Mouse (Mus musculus): ENCODE results near the gene Hdgfl2. TPM values are rescaled to one million over a fixed set of nuclear protein-coding genes. Genes with fewer than 3 reads are reported as not detected.

The Hdgfl2 gene
- total and polyA plus RNA-seq, 3 experiments: 35.3 to 93.6 (median 68.9) TPM

DNA sequence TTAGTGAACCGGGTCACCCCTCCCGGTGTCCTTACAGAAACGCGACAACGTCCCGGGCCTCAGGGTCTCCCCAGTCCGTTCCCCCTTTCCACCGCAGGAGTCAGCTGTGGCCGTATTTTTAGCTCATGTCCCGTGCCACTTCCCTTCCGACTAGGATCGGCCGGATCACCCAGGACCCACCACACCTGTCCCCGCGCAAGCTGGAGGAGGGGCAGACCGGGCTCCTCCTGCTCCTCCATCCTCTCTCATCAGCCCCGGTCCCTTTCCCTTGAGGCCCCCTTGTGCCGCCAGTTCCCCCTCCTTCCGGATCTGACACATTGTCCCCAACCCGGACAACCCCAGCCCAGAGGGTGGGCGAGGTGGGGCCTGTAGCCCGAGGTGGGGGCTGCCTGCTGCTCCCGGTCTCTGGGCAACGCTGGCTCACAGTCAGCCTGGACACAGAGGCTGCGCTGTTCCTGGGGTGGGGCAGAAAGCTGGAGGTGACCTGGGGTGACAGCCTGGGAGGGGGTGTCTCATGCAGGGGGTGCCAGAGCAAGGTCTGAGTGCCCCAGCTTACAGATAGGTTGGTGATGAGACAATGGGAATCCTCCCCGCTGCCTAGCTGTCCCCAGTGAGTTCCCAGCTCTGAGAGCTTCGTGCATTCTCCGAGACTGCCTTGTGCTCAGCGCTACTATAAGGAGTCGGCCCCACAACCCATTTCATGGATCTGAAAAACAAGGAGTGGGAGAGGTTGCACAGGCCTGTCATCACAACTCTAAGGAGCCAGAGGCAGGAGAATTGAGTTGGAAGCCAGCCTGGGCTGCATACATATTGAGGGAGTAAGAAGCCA, 69.6 kb downstream of the Hdgfl2 start:
- Histone ChIP-seq H3K36me3 (replicated peaks in 1 of 2; ENCODE audit: control insufficient read depth in 1 of 2, insufficient read depth in 1 of 2, low read length in 1 of 2) (no peaks in the 10 kb centered on the region), H3K4me2 (ENCODE audit: insufficient read depth, low read depth, poor library complexity, severe bottlenecking) (no peak overlapping the region), H3K27me3 (replicated peaks) (peaks cover 95% of the 10 kb centered on the region), H3K9me3 (replicated peaks; ENCODE audit: low read length) (no peaks in the 10 kb centered on the region), H3K79me2 (replicated peaks; ENCODE audit: control insufficient read depth, extremely low read depth, insufficient read depth, poor library complexity, severe bottlenecking) (no peaks in the 10 kb centered on the region), H3K4me3 (replicated peaks in 1 of 3; ENCODE audit: low read depth in 2 of 3, low read length in 2 of 3, poor library complexity in 1 of 3) (no peak overlapping the region), H3K4me1 (ENCODE audit: control insufficient read depth in 1 of 2, insufficient read depth in 2 of 2) (peaks cover 30 to 65% of the 10 kb centered on the region in 2 experiments), H3K27ac (ENCODE audit: insufficient read depth, low read depth) (no peak overlapping the region), H3K9ac (ENCODE audit: insufficient read depth, low read depth) (no peak overlapping the region)
- dilution Hi-C loops (cut with MboI; ENCODE audit: extremely low pct_ligation_motif_present, extremely low pct_unique_long_range_greater_than_20kb, low sequenced_read_pairs) (no loop called here), in situ Hi-C loops (cut with MboI; ENCODE audit: low pct_ligation_motif_present, low pct_unique_long_range_greater_than_20kb, low sequenced_read_pairs) (no loop called here)
- TF ChIP-seq JUND (conservative IDR thresholded peaks at IDR 0.05; ENCODE audit: low read depth, low read length) (no peak), NELFE (IDR thresholded peaks at IDR 0.05; ENCODE audit: low read depth, low read length) (no peak), SMC3 (IDR thresholded peaks at IDR 0.05; ENCODE audit: low read depth, low read length) (no peak), CHD1 (IDR thresholded peaks at IDR 0.05; ENCODE audit: low read depth, low read length) (no peak), ZMIZ1 (IDR thresholded peaks at IDR 0.05; ENCODE audit: low read depth, low read length) (no peak), USF2 (conservative IDR thresholded peaks at IDR 0.05; ENCODE audit: low read depth, low read length) (no peak), ETS1 (conservative IDR thresholded peaks at IDR 0.05; ENCODE audit: low read depth, low read length) (no peak), RCOR1 (conservative IDR thresholded peaks at IDR 0.05; ENCODE audit: low read depth, low read length) (no peak), PAX5 (IDR thresholded peaks at IDR 0.05; ENCODE audit: low read length) (no peak), TBP (conservative IDR thresholded peaks at IDR 0.05; ENCODE audit: low read depth, low read length) (no peak), GABPA (IDR thresholded peaks at IDR 0.05; ENCODE audit: insufficient replicate concordance, low read depth, low read length) (no peak)
- no peak for DNase-seq (ENCODE audit: extremely low read depth)

DNA sequence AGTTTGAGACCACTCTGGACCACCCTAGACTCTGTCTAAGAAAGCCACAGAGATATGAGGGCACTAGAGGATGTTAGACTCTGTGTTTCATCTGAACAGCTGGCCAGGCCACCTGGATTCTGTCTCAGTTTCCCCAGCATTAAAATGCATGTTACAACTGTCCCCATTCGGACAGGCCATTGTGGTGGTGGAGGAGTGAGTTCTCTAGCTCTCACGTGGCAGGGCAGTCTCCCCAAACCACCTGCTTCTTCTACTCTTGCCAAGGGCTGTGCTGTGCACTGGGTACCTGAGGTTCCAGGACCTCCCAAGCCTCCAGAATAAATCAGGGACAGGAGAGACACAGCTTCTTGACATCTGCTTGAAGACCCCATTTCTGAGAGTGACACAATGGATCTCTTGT, 70.5 kb downstream of the Hdgfl2 start:
- Histone ChIP-seq H3K4me2 (ENCODE audit: insufficient read depth, low read depth, poor library complexity, severe bottlenecking) (no peak overlapping the region), H3K9ac (ENCODE audit: insufficient read depth, low read depth) (no peak overlapping the region), H3K27ac (ENCODE audit: insufficient read depth, low read depth) (no peak overlapping the region), H3K4me3 (replicated peaks in 1 of 3; ENCODE audit: low read depth in 2 of 3, low read length in 2 of 3, poor library complexity in 1 of 3) (no peak overlapping the region), H3K36me3 (replicated peaks in 1 of 2; ENCODE audit: control insufficient read depth in 1 of 2, insufficient read depth in 1 of 2, low read length in 1 of 2) (no peaks in the 10 kb centered on the region), H3K79me2 (replicated peaks; ENCODE audit: control insufficient read depth, extremely low read depth, insufficient read depth, poor library complexity, severe bottlenecking) (no peaks in the 10 kb centered on the region), H3K4me1 (ENCODE audit: control insufficient read depth in 1 of 2, insufficient read depth in 2 of 2) (peaks cover 28 to 56% of the 10 kb centered on the region in 2 experiments), H3K27me3 (replicated peaks) (peaks cover 95% of the 10 kb centered on the region), H3K9me3 (replicated peaks; ENCODE audit: low read length) (no peaks in the 10 kb centered on the region)
- dilution Hi-C loops (cut with MboI; ENCODE audit: extremely low pct_ligation_motif_present, extremely low pct_unique_long_range_greater_than_20kb, low sequenced_read_pairs) (no loop called here), in situ Hi-C loops (cut with MboI; ENCODE audit: low pct_ligation_motif_present, low pct_unique_long_range_greater_than_20kb, low sequenced_read_pairs) (no loop called here)
- no peak for DNase-seq (ENCODE audit: extremely low read depth)
- TF ChIP-seq MXI1 (IDR thresholded peaks at IDR 0.05; ENCODE audit: low read depth, low read length): no peak
- TF ChIP-seq ZMIZ1 (IDR thresholded peaks at IDR 0.05; ENCODE audit: low read depth, low read length): no peak
- peak; percentile 58 for TF ChIP-seq BHLHE40 (IDR thresholded peaks at IDR 0.05; ENCODE audit: low read depth, low read length)
- TF ChIP-seq TCF12 (IDR thresholded peaks at IDR 0.05; ENCODE audit: low read depth, low read length): peak; percentile 53; the same call in 1 of the 2 replicates

Other genes starting within 250 kb of the Hdgfl2 start
Only the 20 nearest of the 25 such genes appear.
- gene Zfp959, start 187.5 kb upstream of the Hdgfl2 start, total RNA-seq (2012; rRNA removed): 7.7 and 9.6 TPM in 2 replicates
- 21.4 and 24.5 TPM in 2 replicates for gene Zfp959, start 187.5 kb upstream of the Hdgfl2 start, total RNA-seq (2014; rRNA removed)
- 7.8 and 8.0 TPM in 2 replicates for gene Zfp959, start 187.5 kb upstream of the Hdgfl2 start, polyA plus RNA-seq (2012; ENCODE audit: insufficient read length, low read depth)
- 6.1 and 6.5 TPM in 2 replicates for gene Zfp119b, start 130.1 kb upstream of the Hdgfl2 start, total RNA-seq (2012; rRNA removed)
- 13.6 and 18.0 TPM in 2 replicates for gene Zfp119b, start 130.1 kb upstream of the Hdgfl2 start, total RNA-seq (2014; rRNA removed)
- 3.1 and 3.9 TPM in 2 replicates for gene Zfp119b, start 130.1 kb upstream of the Hdgfl2 start, polyA plus RNA-seq (2012; ENCODE audit: insufficient read length, low read depth)
- gene Ebi3, start 127.0 kb upstream of the Hdgfl2 start, total RNA-seq (2012; rRNA removed): 102 and 207 TPM in 2 replicates
- 55.0 and 60.3 TPM in 2 replicates for gene Ebi3, start 127.0 kb upstream of the Hdgfl2 start, total RNA-seq (2014; rRNA removed)
- 87.6 and 105 TPM in 2 replicates for gene Ebi3, start 127.0 kb upstream of the Hdgfl2 start, polyA plus RNA-seq (2012; ENCODE audit: insufficient read length, low read depth)
- gene Yju2, start 120.5 kb upstream of the Hdgfl2 start, total RNA-seq (2012; rRNA removed): 10.1 and 10.7 TPM in 2 replicates
- gene Yju2, start 120.5 kb upstream of the Hdgfl2 start, total RNA-seq (2014; rRNA removed): 11.2 and 12.9 TPM in 2 replicates
- 14.4 and 15.8 TPM in 2 replicates for gene Yju2, start 120.5 kb upstream of the Hdgfl2 start, polyA plus RNA-seq (2012; ENCODE audit: insufficient read length, low read depth)
- gene Shd, start 109.2 kb upstream of the Hdgfl2 start, total RNA-seq (2012; rRNA removed): 0.21 and 0.47 TPM in 2 replicates
- 0.46 TPM in 1 of 2 replicates, not detected in the other for gene Shd, start 109.2 kb upstream of the Hdgfl2 start, total RNA-seq (2014; rRNA removed)
- 0.85 and 0.87 TPM in 2 replicates for gene Shd, start 109.2 kb upstream of the Hdgfl2 start, polyA plus RNA-seq (2012; ENCODE audit: insufficient read length, low read depth)
- gene Fsd1, start 93.1 kb upstream of the Hdgfl2 start, total RNA-seq (2012; rRNA removed): 0.21 and 0.50 TPM in 2 replicates
- gene Fsd1, start 93.1 kb upstream of the Hdgfl2 start, total RNA-seq (2014; rRNA removed): not detected in 2 replicates
- gene Fsd1, start 93.1 kb upstream of the Hdgfl2 start, polyA plus RNA-seq (2012; ENCODE audit: insufficient read length, low read depth): not detected in 2 replicates
- gene Stap2, start 74.0 kb upstream of the Hdgfl2 start, total RNA-seq (2012; rRNA removed): 2.2 and 3.2 TPM in 2 replicates
- gene Stap2, start 74.0 kb upstream of the Hdgfl2 start, total RNA-seq (2014; rRNA removed): 0.41 and 0.52 TPM in 2 replicates
- 0.51 and 0.91 TPM in 2 replicates for gene Stap2, start 74.0 kb upstream of the Hdgfl2 start, polyA plus RNA-seq (2012; ENCODE audit: insufficient read length, low read depth)
- 38.9 and 55.1 TPM in 2 replicates for gene Mpnd, start 73.9 kb upstream of the Hdgfl2 start, total RNA-seq (2012; rRNA removed)
- gene Mpnd, start 73.9 kb upstream of the Hdgfl2 start, total RNA-seq (2014; rRNA removed): 23.4 and 24.5 TPM in 2 replicates
- 25.3 and 26.8 TPM in 2 replicates for gene Mpnd, start 73.9 kb upstream of the Hdgfl2 start, polyA plus RNA-seq (2012; ENCODE audit: insufficient read length, low read depth)
- 29.3 and 33.5 TPM in 2 replicates for gene Sh3gl1, start 43.0 kb upstream of the Hdgfl2 start, total RNA-seq (2012; rRNA removed)
- 38.0 and 39.4 TPM in 2 replicates for gene Sh3gl1, start 43.0 kb upstream of the Hdgfl2 start, total RNA-seq (2014; rRNA removed)
- 32.1 and 39.0 TPM in 2 replicates for gene Sh3gl1, start 43.0 kb upstream of the Hdgfl2 start, polyA plus RNA-seq (2012; ENCODE audit: insufficient read length, low read depth)
- 39.3 and 55.0 TPM in 2 replicates for gene Chaf1a, start 39.2 kb upstream of the Hdgfl2 start, total RNA-seq (2012; rRNA removed)
- gene Chaf1a, start 39.2 kb upstream of the Hdgfl2 start, total RNA-seq (2014; rRNA removed): 18.4 and 18.6 TPM in 2 replicates
- 97.1 and 135 TPM in 2 replicates for gene Chaf1a, start 39.2 kb upstream of the Hdgfl2 start, polyA plus RNA-seq (2012; ENCODE audit: insufficient read length, low read depth)
- gene Ubxn6, start 4.6 kb upstream of the Hdgfl2 start, total RNA-seq (2012; rRNA removed): 26.8 and 27.8 TPM in 2 replicates
- 23.9 and 29.1 TPM in 2 replicates for gene Ubxn6, start 4.6 kb upstream of the Hdgfl2 start, total RNA-seq (2014; rRNA removed)
- gene Ubxn6, start 4.6 kb upstream of the Hdgfl2 start, polyA plus RNA-seq (2012; ENCODE audit: insufficient read length, low read depth): 24.6 and 26.9 TPM in 2 replicates
- gene Plin4, start 30.2 kb downstream of the Hdgfl2 start, total RNA-seq (2012; rRNA removed): 0.04 TPM in 2 replicates
- gene Plin4, start 30.2 kb downstream of the Hdgfl2 start, total RNA-seq (2014; rRNA removed): not detected in 2 replicates
- gene Plin4, start 30.2 kb downstream of the Hdgfl2 start, polyA plus RNA-seq (2012; ENCODE audit: insufficient read length, low read depth): 0.04 TPM in 1 of 2 replicates, not detected in the other
- 0.04 TPM in 1 of 2 replicates, not detected in the other for gene Plin5, start 38.0 kb downstream of the Hdgfl2 start, total RNA-seq (2012; rRNA removed)
- not detected in 2 replicates for gene Plin5, start 38.0 kb downstream of the Hdgfl2 start, total RNA-seq (2014; rRNA removed)
- gene Plin5, start 38.0 kb downstream of the Hdgfl2 start, polyA plus RNA-seq (2012; ENCODE audit: insufficient read length, low read depth): not detected in 2 replicates
- not detected in 2 replicates for gene Lrg1, start 42.4 kb downstream of the Hdgfl2 start, total RNA-seq (2012; rRNA removed)
- gene Lrg1, start 42.4 kb downstream of the Hdgfl2 start, total RNA-seq (2014; rRNA removed): not detected in 2 replicates
- gene Lrg1, start 42.4 kb downstream of the Hdgfl2 start, polyA plus RNA-seq (2012; ENCODE audit: insufficient read length, low read depth): not detected in 2 replicates
- 1.5 and 2.2 TPM in 2 replicates for gene Sema6b, start 60.7 kb downstream of the Hdgfl2 start, total RNA-seq (2012; rRNA removed)
- gene Sema6b, start 60.7 kb downstream of the Hdgfl2 start, total RNA-seq (2014; rRNA removed): 0.71 and 0.78 TPM in 2 replicates
- 1.3 TPM in 2 replicates for gene Sema6b, start 60.7 kb downstream of the Hdgfl2 start, polyA plus RNA-seq (2012; ENCODE audit: insufficient read length, low read depth)
- 1.9 and 2.4 TPM in 2 replicates for gene Tnfaip8l1, start 82.8 kb downstream of the Hdgfl2 start, total RNA-seq (2012; rRNA removed)
- 2.0 and 2.6 TPM in 2 replicates for gene Tnfaip8l1, start 82.8 kb downstream of the Hdgfl2 start, total RNA-seq (2014; rRNA removed)
- 1.6 and 1.9 TPM in 2 replicates for gene Tnfaip8l1, start 82.8 kb downstream of the Hdgfl2 start, polyA plus RNA-seq (2012; ENCODE audit: insufficient read length, low read depth)
- gene Mydgf, start 104.3 kb downstream of the Hdgfl2 start, total RNA-seq (2012; rRNA removed): 101 and 106 TPM in 2 replicates
- gene Mydgf, start 104.3 kb downstream of the Hdgfl2 start, total RNA-seq (2014; rRNA removed): 85.0 and 85.5 TPM in 2 replicates
- gene Mydgf, start 104.3 kb downstream of the Hdgfl2 start, polyA plus RNA-seq (2012; ENCODE audit: insufficient read length, low read depth): 61.1 and 76.0 TPM in 2 replicates
- gene Dpp9, start 139.3 kb downstream of the Hdgfl2 start, total RNA-seq (2012; rRNA removed): 23.0 and 23.5 TPM in 2 replicates
- gene Dpp9, start 139.3 kb downstream of the Hdgfl2 start, total RNA-seq (2014; rRNA removed): 13.5 and 13.8 TPM in 2 replicates
- 34.9 and 37.9 TPM in 2 replicates for gene Dpp9, start 139.3 kb downstream of the Hdgfl2 start, polyA plus RNA-seq (2012; ENCODE audit: insufficient read length, low read depth)
- gene Fem1a, start 177.2 kb downstream of the Hdgfl2 start, total RNA-seq (2012; rRNA removed): 26.0 and 28.0 TPM in 2 replicates
- 14.9 and 17.5 TPM in 2 replicates for gene Fem1a, start 177.2 kb downstream of the Hdgfl2 start, total RNA-seq (2014; rRNA removed)
- 14.7 and 16.6 TPM in 2 replicates for gene Fem1a, start 177.2 kb downstream of the Hdgfl2 start, polyA plus RNA-seq (2012; ENCODE audit: insufficient read length, low read depth)
- gene Ticam1, start 197.2 kb downstream of the Hdgfl2 start, total RNA-seq (2012; rRNA removed): 15.9 and 17.6 TPM in 2 replicates
- 4.5 and 6.4 TPM in 2 replicates for gene Ticam1, start 197.2 kb downstream of the Hdgfl2 start, total RNA-seq (2014; rRNA removed)
- gene Ticam1, start 197.2 kb downstream of the Hdgfl2 start, polyA plus RNA-seq (2012; ENCODE audit: insufficient read length, low read depth): 14.6 and 18.6 TPM in 2 replicates